Mouse (Mus musculus): ENCODE data around the gene Prkd3. TPM values are rescaled to one million over a fixed set of nuclear protein-coding genes. Genes with fewer than 3 reads are reported as not detected.

The Prkd3 gene
- polyA plus RNA-seq, 1 experiment = 12.8 TPM

DNA sequence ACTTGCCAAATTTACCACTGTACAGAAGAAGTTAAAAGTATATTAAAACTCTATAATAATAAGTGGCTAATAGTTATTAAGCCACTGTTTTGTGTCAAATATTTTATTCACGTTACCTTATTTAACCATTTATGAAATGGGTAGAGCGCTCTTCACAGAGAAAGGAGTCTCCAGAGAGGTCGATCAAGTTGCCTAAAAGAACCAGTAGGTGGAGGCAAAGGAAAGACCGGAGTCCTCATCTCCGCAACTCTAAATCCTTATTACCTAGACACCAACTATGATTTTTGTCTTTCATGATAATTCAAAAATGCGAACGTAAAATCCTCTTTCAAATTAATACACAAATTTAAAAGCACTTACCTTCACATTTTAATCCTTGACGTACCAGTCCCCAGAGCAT lies 37.5 kb downstream of the Prkd3 start:
- peaks cover 23% of the 10 kb centered on the region for H3K36me3 ChIP-seq (ENCODE audit: control insufficient read depth, insufficient read depth)
- TF ChIP-seq CTCF (IDR thresholded peaks at IDR 0.05; ENCODE audit: control insufficient read depth, insufficient read depth, insufficient read length) = no peak
- TF ChIP-seq MYOD1 (IDR thresholded peaks at IDR 0.05; ENCODE audit: control insufficient read depth, insufficient read length, low read depth) = no peak
- TF ChIP-seq CEBPB (IDR thresholded peaks at IDR 0.05; ENCODE audit: low read depth) = no peak
- no peak for TF ChIP-seq FOSL1 (IDR thresholded peaks at IDR 0.05; ENCODE audit: insufficient read depth, low read length, poor library complexity, severe bottlenecking)
- TF ChIP-seq MAX (IDR thresholded peaks at IDR 0.05) = no peak
- no peak for TF ChIP-seq MYOG (IDR thresholded peaks at IDR 0.05; ENCODE audit: control insufficient read depth, extremely low read depth, insufficient read length)
- no peak for TF ChIP-seq USF1 (IDR thresholded peaks at IDR 0.05; ENCODE audit: low read depth)

GRCm38 (mm10) chr17:78968500-78968899 lies 52.1 kb downstream of the Prkd3 start:
- no peak overlapping the region for H3K4me3 ChIP-seq (ENCODE audit: insufficient read depth, poor library complexity, severe bottlenecking)
- H3K36me3 ChIP-seq (ENCODE audit: control insufficient read depth, insufficient read depth) = peaks cover 23% of the 10 kb centered on the region
- TF ChIP-seq CEBPB (IDR thresholded peaks at IDR 0.05; ENCODE audit: low read depth) = no peak
- no peak for TF ChIP-seq USF1 (IDR thresholded peaks at IDR 0.05; ENCODE audit: low read depth)
- TF ChIP-seq MYOG (IDR thresholded peaks at IDR 0.05; ENCODE audit: control insufficient read depth, extremely low read depth, insufficient read length) = no peak
- TF ChIP-seq MYOD1 (IDR thresholded peaks at IDR 0.05; ENCODE audit: control insufficient read depth, insufficient read length, low read depth) = no peak
- no peak for TF ChIP-seq CTCF (IDR thresholded peaks at IDR 0.05; ENCODE audit: control insufficient read depth, insufficient read depth, insufficient read length)
- TF ChIP-seq MAX (IDR thresholded peaks at IDR 0.05) = no peak
- no peak for TF ChIP-seq FOSL1 (IDR thresholded peaks at IDR 0.05; ENCODE audit: insufficient read depth, low read length, poor library complexity, severe bottlenecking)
- no peaks in the 10 kb centered on the region for H3K79me2 ChIP-seq (ENCODE audit: control insufficient read depth, insufficient read depth)
- no peaks in the 10 kb centered on the region for H3K27me3 ChIP-seq (ENCODE audit: control insufficient read depth, insufficient read depth, insufficient read length)
- H3K79me3 ChIP-seq (ENCODE audit: low read depth) = no peaks in the 10 kb centered on the region
- no peak overlapping the region for H3ac ChIP-seq (ENCODE audit: control insufficient read depth, insufficient read length, low read depth)

More for the DNA sequence above, 37.5 kb downstream of the Prkd3 start:
- no peak overlapping the region for H3ac ChIP-seq (ENCODE audit: control insufficient read depth, insufficient read length, low read depth)
- peaks cover 8% of the 10 kb centered on the region for H3K79me3 ChIP-seq (ENCODE audit: low read depth)
- no peak overlapping the region for H3K4me3 ChIP-seq (ENCODE audit: insufficient read depth, poor library complexity, severe bottlenecking)
- H3K27me3 ChIP-seq (ENCODE audit: control insufficient read depth, insufficient read depth, insufficient read length) = no peaks in the 10 kb centered on the region
- peaks cover 5% of the 10 kb centered on the region for H3K79me2 ChIP-seq (ENCODE audit: control insufficient read depth, insufficient read depth)

GRCm38 (mm10) chr17:78966092-78966883 lies 54.3 kb downstream of the Prkd3 start:
- Histone ChIP-seq H3K36me3 (ENCODE audit: control insufficient read depth, insufficient read depth) (peaks cover 21% of the 10 kb centered on the region), H3K79me3 (ENCODE audit: low read depth) (no peaks in the 10 kb centered on the region), H3K27me3 (ENCODE audit: control insufficient read depth, insufficient read depth, insufficient read length) (no peaks in the 10 kb centered on the region), H3ac (ENCODE audit: control insufficient read depth, insufficient read length, low read depth) (no peak overlapping the region), H3K79me2 (ENCODE audit: control insufficient read depth, insufficient read depth) (no peaks in the 10 kb centered on the region), H3K4me3 (ENCODE audit: insufficient read depth, poor library complexity, severe bottlenecking) (no peak overlapping the region)
- TF ChIP-seq MYOG (IDR thresholded peaks at IDR 0.05; ENCODE audit: control insufficient read depth, extremely low read depth, insufficient read length) (no peak), MYOD1 (IDR thresholded peaks at IDR 0.05; ENCODE audit: control insufficient read depth, insufficient read length, low read depth) (no peak)

DNA sequence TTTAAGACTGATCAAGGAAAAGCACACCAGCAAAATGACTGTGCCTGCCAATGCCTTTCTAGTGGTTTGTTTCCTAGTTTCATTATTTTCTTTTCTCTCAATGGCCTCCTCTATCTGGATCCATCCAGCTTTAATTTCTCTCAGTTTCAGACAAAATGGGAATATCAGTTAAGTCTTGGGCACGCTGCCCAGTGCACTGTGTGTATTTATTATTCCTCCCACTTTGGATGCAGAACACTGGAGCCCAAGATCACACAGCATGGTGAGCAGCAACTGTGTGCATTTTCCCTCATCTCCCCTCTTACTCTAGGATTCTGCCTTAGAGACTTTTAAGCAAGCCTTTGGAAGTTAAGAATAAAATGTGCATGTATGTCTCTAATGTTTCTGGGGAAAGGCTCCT lies 56.2 kb downstream of the Prkd3 start:
- no peaks in the 10 kb centered on the region for H3K79me2 ChIP-seq (ENCODE audit: control insufficient read depth, insufficient read depth)
- no peak for TF ChIP-seq CEBPB (IDR thresholded peaks at IDR 0.05; ENCODE audit: low read depth)
- no peak for TF ChIP-seq USF1 (IDR thresholded peaks at IDR 0.05; ENCODE audit: low read depth)
- TF ChIP-seq CTCF (IDR thresholded peaks at IDR 0.05; ENCODE audit: control insufficient read depth, insufficient read depth, insufficient read length) = no peak
- no peak for TF ChIP-seq MAX (IDR thresholded peaks at IDR 0.05)
- no peak for TF ChIP-seq FOSL1 (IDR thresholded peaks at IDR 0.05; ENCODE audit: insufficient read depth, low read length, poor library complexity, severe bottlenecking)
- no peak for TF ChIP-seq MYOD1 (IDR thresholded peaks at IDR 0.05; ENCODE audit: control insufficient read depth, insufficient read length, low read depth)
- TF ChIP-seq MYOG (IDR thresholded peaks at IDR 0.05; ENCODE audit: control insufficient read depth, extremely low read depth, insufficient read length) = no peak
- no peak overlapping the region for H3ac ChIP-seq (ENCODE audit: control insufficient read depth, insufficient read length, low read depth)
- no peaks in the 10 kb centered on the region for H3K27me3 ChIP-seq (ENCODE audit: control insufficient read depth, insufficient read depth, insufficient read length)
- H3K4me3 ChIP-seq (ENCODE audit: insufficient read depth, poor library complexity, severe bottlenecking) = no peak overlapping the region
- no peaks in the 10 kb centered on the region for H3K79me3 ChIP-seq (ENCODE audit: low read depth)
- peaks cover 21% of the 10 kb centered on the region for H3K36me3 ChIP-seq (ENCODE audit: control insufficient read depth, insufficient read depth)

DNA sequence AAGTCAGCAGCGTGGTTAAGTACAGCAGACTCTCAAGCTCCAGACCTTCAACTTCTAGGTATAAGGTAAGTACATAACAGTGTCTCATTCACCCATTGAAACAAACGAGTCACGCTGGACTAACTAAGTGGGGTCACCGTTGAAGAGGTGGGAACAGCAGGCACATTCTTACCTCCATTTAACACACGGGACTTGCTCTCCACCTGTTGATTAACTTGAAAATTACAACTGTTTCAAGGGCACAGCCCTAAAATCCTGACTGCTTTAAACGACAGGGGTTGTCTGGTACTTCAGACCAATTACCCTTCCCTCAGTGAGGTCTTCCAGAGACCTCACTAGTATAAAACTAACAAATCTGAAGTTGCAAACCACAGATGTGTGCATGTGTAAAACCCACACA lies 61.1 kb downstream of the Prkd3 start:
- Histone ChIP-seq H3ac (ENCODE audit: control insufficient read depth, insufficient read length, low read depth) (no peak overlapping the region), H3K27me3 (ENCODE audit: control insufficient read depth, insufficient read depth, insufficient read length) (no peaks in the 10 kb centered on the region), H3K36me3 (ENCODE audit: control insufficient read depth, insufficient read depth) (peaks cover 34% of the 10 kb centered on the region), H3K79me3 (ENCODE audit: low read depth) (no peaks in the 10 kb centered on the region), H3K79me2 (ENCODE audit: control insufficient read depth, insufficient read depth) (no peaks in the 10 kb centered on the region), H3K4me3 (ENCODE audit: insufficient read depth, poor library complexity, severe bottlenecking) (no peak overlapping the region)
- TF ChIP-seq FOSL1 (IDR thresholded peaks at IDR 0.05; ENCODE audit: insufficient read depth, low read length, poor library complexity, severe bottlenecking) (no peak), MYOD1 (IDR thresholded peaks at IDR 0.05; ENCODE audit: control insufficient read depth, insufficient read length, low read depth) (no peak), CTCF (IDR thresholded peaks at IDR 0.05; ENCODE audit: control insufficient read depth, insufficient read depth, insufficient read length) (no peak), USF1 (IDR thresholded peaks at IDR 0.05; ENCODE audit: low read depth) (no peak), CEBPB (IDR thresholded peaks at IDR 0.05; ENCODE audit: low read depth) (no peak), MAX (IDR thresholded peaks at IDR 0.05) (no peak), MYOG (IDR thresholded peaks at IDR 0.05; ENCODE audit: control insufficient read depth, extremely low read depth, insufficient read length) (no peak)

Measured in C2C12 (cell line).